ENCODE assay signal across 15 mouse cellular contexts in genomic region chr17:46408478-46408877, GRCm38 (mm10). TPM values are rescaled to one million over a fixed set of nuclear protein-coding genes. Genes with fewer than 3 reads are reported as not detected.
A peak's percentile ranks its signal among the peaks of the same experiment; 100 is the strongest.
DNase-seq lines count a peak whose midpoint lies in the region; ATAC-seq and TF ChIP-seq lines count a peak whose summit lies in the region.
"Had no signal": no experiment of that assay in that cellular context is flagged by ENCODE, and none has a peak within 500 bp of the region (broad histone marks: within the 10 kb centered on the region; RNA-seq: fewer than 3 reads in every experiment).

No protein-coding gene starts in this region.

- H3K4me1 ChIP-seq in embryonic facial prominence, embryonic 11.5 days (ENCODE audit: control insufficient read depth, insufficient read depth, low read length): no peaks in the 10 kb centered on the region
- H3K4me1 ChIP-seq in embryonic facial prominence, embryonic 10.5 days: no peaks in the 10 kb centered on the region
- H3K4me1 ChIP-seq in liver, adult 2 months (ENCODE audit: control insufficient read depth, insufficient read depth, low read length): no peaks in the 10 kb centered on the region
- no peaks in the 10 kb centered on the region for H3K4me1 ChIP-seq in liver, embryonic 12.5 days
- no peaks in the 10 kb centered on the region for H3K4me1 ChIP-seq in MEL (ENCODE audit: control insufficient read depth in 1 of 2, insufficient read depth in 2 of 2, low read length in 2 of 2)

- DNase-seq in embryonic facial prominence, embryonic 11.5 days (ENCODE audit: low spot score): peak; percentile 28
- DNase-seq in embryonic facial prominence, embryonic 10.5 days (ENCODE audit: low spot score): no peak
- DNase-seq in liver, adult 2 months (ENCODE audit: extremely low read depth, low read depth, low spot score): no peak
- DNase-seq in MEL (ENCODE audit: low read depth, low spot score): peak; percentile 19
- peak; percentile 27 for DNase-seq in induced T-regulatory cell, adult 2 months (ENCODE audit: low read depth)
- no peak for DNase-seq in spleen, postnatal 36 days (ENCODE audit: low spot score in 2 of 2)
- no peak for DNase-seq in left cerebral cortex, adult 11 months (ENCODE audit: low spot score)
- DNase-seq: adrenal gland, postnatal 10 days; gastrocnemius, postnatal 36 days; heart, postnatal 36 days; lung, postnatal 10 days had no signal

- H3K36me3 ChIP-seq in embryonic facial prominence, embryonic 11.5 days (replicated peaks; ENCODE audit: control insufficient read depth, insufficient read depth, low read depth, low read length): peaks cover 11% of the 10 kb centered on the region
- peaks cover 84% of the 10 kb centered on the region for H3K36me3 ChIP-seq in embryonic facial prominence, embryonic 10.5 days (replicated peaks)
- H3K36me3 ChIP-seq in liver, adult 2 months (ENCODE audit: control insufficient read depth, insufficient read depth, low read length): peaks cover 66% of the 10 kb centered on the region
- H3K36me3 ChIP-seq in liver, embryonic 12.5 days: peaks cover 59% of the 10 kb centered on the region
- peaks cover 0 to 7% of the 10 kb centered on the region in 2 experiments; a peak in 2 of 4 replicates for H3K36me3 ChIP-seq in MEL (ENCODE audit: control insufficient read depth in 1 of 2, insufficient read depth in 2 of 2, low read length in 2 of 2)

- TF ChIP-seq CTCF in liver, adult 2 months (IDR thresholded peaks at IDR 0.05; ENCODE audit: low read depth, low read length): peak; percentile 25; the same call in 1 of the 2 replicates
- TF ChIP-seq CTCF in MEL (IDR thresholded peaks at IDR 0.05 in 2 of 3, conservative IDR thresholded peaks at IDR 0.05 in 1 of 3; ENCODE audit: control insufficient read depth in 1 of 3, insufficient read depth in 1 of 3, low read depth in 2 of 3, low read length in 3 of 3, poor library complexity in 1 of 3, severe bottlenecking in 1 of 3): peak; percentile 4 to 42 (median 39); a peak in 5 of 6 replicates

- no peaks in the 10 kb centered on the region for H3K9me3 ChIP-seq in embryonic facial prominence, embryonic 11.5 days (replicated peaks; ENCODE audit: control insufficient read depth, low read length)
- no peaks in the 10 kb centered on the region for H3K9me3 ChIP-seq in embryonic facial prominence, embryonic 10.5 days
- no peaks in the 10 kb centered on the region for H3K9me3 ChIP-seq in liver, embryonic 12.5 days (replicated peaks)
- no peaks in the 10 kb centered on the region for H3K9me3 ChIP-seq in MEL (replicated peaks; ENCODE audit: insufficient read depth, low read length)

- TF ChIP-seq RAD21 in MEL (IDR thresholded peaks at IDR 0.05; ENCODE audit: low read depth, low read length): peak; percentile 36

- H3K9ac ChIP-seq in embryonic facial prominence, embryonic 11.5 days (replicated peaks; ENCODE audit: low read length): no peak overlapping the region
- no peak overlapping the region for H3K9ac ChIP-seq in liver, adult 2 months (ENCODE audit: low read depth, low read length)
- H3K9ac ChIP-seq in liver, embryonic 12.5 days: no peak overlapping the region
- no peak overlapping the region for H3K9ac ChIP-seq in MEL (ENCODE audit: control insufficient read depth, low read depth, low read length, poor library complexity, severe bottlenecking)

- TF ChIP-seq EP300 in MEL (IDR thresholded peaks at IDR 0.05; ENCODE audit: low read depth in 1 of 2, low read length in 2 of 2): no peak

- no peak overlapping the region for H3K4me3 ChIP-seq in embryonic facial prominence, embryonic 11.5 days (ENCODE audit: low read depth, low read length)
- no peak overlapping the region for H3K4me3 ChIP-seq in embryonic facial prominence, embryonic 10.5 days
- no peak overlapping the region for H3K4me3 ChIP-seq in liver, adult 2 months (ENCODE audit: insufficient read depth, low read depth, low read length)
- H3K4me3 ChIP-seq in liver, embryonic 12.5 days: no peak overlapping the region
- no peak overlapping the region for H3K4me3 ChIP-seq in MEL (ENCODE audit: control insufficient read depth in 1 of 2, insufficient read depth in 1 of 2, low read depth in 2 of 2, low read length in 2 of 2)
- H3K4me3 ChIP-seq: myocyte had no signal

- H3K79me2 ChIP-seq in liver, adult 2 months (ENCODE audit: control insufficient read depth, insufficient read depth, low read length): no peaks in the 10 kb centered on the region
- H3K79me2 ChIP-seq in MEL (ENCODE audit: control insufficient read depth, insufficient read depth, low read length, poor library complexity): no peaks in the 10 kb centered on the region

- no peak for TF ChIP-seq POLR2A in liver, adult 2 months (IDR thresholded peaks at IDR 0.05; ENCODE audit: extremely low read depth, insufficient read depth, low read length)
- no peak for TF ChIP-seq POLR2A in MEL (IDR thresholded peaks at IDR 0.05; ENCODE audit: control insufficient read depth in 1 of 2, insufficient read depth in 1 of 2, low read depth in 1 of 2, low read length in 2 of 2, poor library complexity in 1 of 2)

- no peak overlapping the region for H3K27ac ChIP-seq in embryonic facial prominence, embryonic 11.5 days (replicated peaks; ENCODE audit: low read depth, low read length)
- no peak overlapping the region for H3K27ac ChIP-seq in embryonic facial prominence, embryonic 10.5 days (replicated peaks)
- H3K27ac ChIP-seq in liver, adult 2 months (replicated peaks; ENCODE audit: insufficient read depth, low read depth, low read length): no peak overlapping the region
- H3K27ac ChIP-seq in liver, embryonic 12.5 days: no peak overlapping the region
- no peak overlapping the region for H3K27ac ChIP-seq in MEL (ENCODE audit: control insufficient read depth, low read depth, low read length)

- 38% methylated on average over 3 of the region's 3 CpGs for WGBS in embryonic facial prominence, embryonic 11.5 days
- 37% methylated on average over 3 of the region's 3 CpGs for WGBS in embryonic facial prominence, embryonic 10.5 days
- 45% methylated on average over 3 of the region's 3 CpGs for WGBS in liver, adult 2 months
- 41% methylated on average over 3 of the region's 3 CpGs for WGBS in liver, embryonic 12.5 days (ENCODE audit: insufficient replicate concordance)

- H3K4me2 ChIP-seq in embryonic facial prominence, embryonic 11.5 days (ENCODE audit: low read depth, low read length): no peak overlapping the region
- H3K4me2 ChIP-seq in liver, embryonic 12.5 days: no peak overlapping the region

- no peak for ATAC-seq in embryonic facial prominence, embryonic 11.5 days (replicated peaks; ENCODE audit: insufficient number of reproducible peaks, low FRiP score, low TSS enrichment, low read depth)
- ATAC-seq in liver, embryonic 12.5 days: no peak

- no peaks in the 10 kb centered on the region for H3K27me3 ChIP-seq in embryonic facial prominence, embryonic 11.5 days (ENCODE audit: control insufficient read depth, insufficient read depth, low read length)
- no peaks in the 10 kb centered on the region for H3K27me3 ChIP-seq in embryonic facial prominence, embryonic 10.5 days (replicated peaks; ENCODE audit: low read depth, poor library complexity, severe bottlenecking)
- no peaks in the 10 kb centered on the region for H3K27me3 ChIP-seq in liver, adult 2 months (ENCODE audit: control insufficient read depth, insufficient read depth, low read length)
- H3K27me3 ChIP-seq in liver, embryonic 12.5 days (replicated peaks): no peaks in the 10 kb centered on the region
- H3K27me3 ChIP-seq in MEL (ENCODE audit: control insufficient read depth in 1 of 2, insufficient read depth in 2 of 2, low read length in 2 of 2): no peaks in the 10 kb centered on the region

TF ChIP-seq in MEL, 35 proteins besides CTCF, POLR2A, EP300 and RAD21:
- TF ChIP-seq SMC3 (IDR thresholded peaks at IDR 0.05; ENCODE audit: low read depth, low read length) (0 out of 2 replicates have a peak, but pooled peaks have one; percentile 3), POLR2AphosphoS5 (IDR thresholded peaks at IDR 0.05; ENCODE audit: borderline replicate concordance, low read depth, low read length) (no peak), JUND (IDR thresholded peaks at IDR 0.05; ENCODE audit: low read depth, low read length) (no peak)

RNA-seq across cellular contexts. Expression of gene Crip3, which starts 20.2 kb away (rescaled TPM):
- polyA plus RNA-seq in embryonic facial prominence, embryonic 11.5 days (2014; fragmentation: Nextera tagmentation; extraction: Ambion mirVana): 0.43 and 1.0 TPM in 2 replicates
- polyA plus RNA-seq in embryonic facial prominence, embryonic 10.5 days (2016; fragmentation: Nextera tagmentation; extraction: Ambion mirVana): 0.77 TPM in 1 of 2 replicates, not detected in the other
- not detected in 2 replicates for total RNA-seq in liver, adult 2 months (2014; rRNA removed)
- 0.70 and 1.4 TPM in 2 replicates for polyA plus RNA-seq in liver, adult 2 months (2012; rRNA removed)
- polyA plus RNA-seq in liver, embryonic 12.5 days (2016; fragmentation: Nextera tagmentation; extraction: Ambion mirVana): 0.25 TPM in 1 of 2 replicates, not detected in the other
- total RNA-seq in MEL (2012; rRNA removed): not detected in 2 replicates
- not detected for polyA plus RNA-seq in MEL (2012; ENCODE audit: insufficient read depth in 1 of 2, insufficient read length in 2 of 2, low read depth in 1 of 2, low replicate concordance in 2 of 2, missing spikeins in 1 of 2)
- polyA plus RNA-seq: myocyte had no signal

RNA-seq across cellular contexts. Expression of gene Zfp318, which starts 24.9 kb away (rescaled TPM):
- 12.1 and 15.3 TPM in 2 replicates for polyA plus RNA-seq in embryonic facial prominence, embryonic 11.5 days (2014; fragmentation: Nextera tagmentation; extraction: Ambion mirVana)
- 10.5 and 12.6 TPM in 2 replicates for polyA plus RNA-seq in embryonic facial prominence, embryonic 10.5 days (2016; fragmentation: Nextera tagmentation; extraction: Ambion mirVana)
- total RNA-seq in liver, adult 2 months (2014; rRNA removed): 6.0 and 6.9 TPM in 2 replicates
- 6.0 and 8.3 TPM in 2 replicates for polyA plus RNA-seq in liver, adult 2 months (2012; rRNA removed)
- 4.4 and 4.5 TPM in 2 replicates for polyA plus RNA-seq in liver, embryonic 12.5 days (2016; fragmentation: Nextera tagmentation; extraction: Ambion mirVana)
- total RNA-seq in MEL (2012; rRNA removed): 7.9 and 8.1 TPM in 2 replicates
- 10 to 100 TPM; 21.3 to 36.8 TPM for polyA plus RNA-seq in MEL (2012; ENCODE audit: insufficient read depth in 1 of 2, insufficient read length in 2 of 2, low read depth in 1 of 2, low replicate concordance in 2 of 2, missing spikeins in 1 of 2)

RNA-seq across cellular contexts. Expression of gene Slc22a7, which starts 29.8 kb away (rescaled TPM):
- polyA plus RNA-seq in embryonic facial prominence, embryonic 11.5 days (2014; fragmentation: Nextera tagmentation; extraction: Ambion mirVana): not detected in 2 replicates
- not detected in 2 replicates for polyA plus RNA-seq in embryonic facial prominence, embryonic 10.5 days (2016; fragmentation: Nextera tagmentation; extraction: Ambion mirVana)
- total RNA-seq in liver, adult 2 months (2014; rRNA removed): 10.3 and 27.9 TPM in 2 replicates
- polyA plus RNA-seq in liver, adult 2 months (2012; rRNA removed): 46.8 and 47.9 TPM in 2 replicates
- polyA plus RNA-seq in liver, embryonic 12.5 days (2016; fragmentation: Nextera tagmentation; extraction: Ambion mirVana): not detected in 2 replicates
- not detected in 2 replicates for total RNA-seq in MEL (2012; rRNA removed)
- polyA plus RNA-seq in MEL (2012; ENCODE audit: insufficient read depth in 1 of 2, insufficient read length in 2 of 2, low read depth in 1 of 2, low replicate concordance in 2 of 2, missing spikeins in 1 of 2): not detected
- total RNA-seq: gastrocnemius, postnatal 36 days; heart, postnatal 36 days had no signal
- polyA plus RNA-seq: myocyte; stomach, embryonic 14.5 days; urinary bladder, adult 2 months had no signal

Comparison
In these comparisons a context has a peak if more than half of its experiments do, and no peak if none do; other contexts are left out.
1. DNase-seq: peak in embryonic facial prominence, embryonic 11.5 days (single experiment), MEL (single experiment) and induced T-regulatory cell, adult 2 months (single experiment); none in embryonic facial prominence, embryonic 10.5 days (single experiment), liver, adult 2 months (single experiment), spleen, postnatal 36 days (0 of 2) and left cerebral cortex, adult 11 months (single experiment).
2. RNA of gene Slc22a7, which starts 29.8 kb away (polyA plus RNA-seq): 46.8 to 47.9 TPM in liver, adult 2 months; not detected in embryonic facial prominence, embryonic 11.5 days, not detected in embryonic facial prominence, embryonic 10.5 days, not detected in liver, embryonic 12.5 days and not detected in MEL; every median in the first group is over 10 times any median in the second.